Mouse (Mus musculus): Measurements from ENCODE around the gene Zfp110. TPM values are rescaled to one million over a fixed set of nuclear protein-coding genes. Genes with fewer than 3 reads are reported as not detected.

Gene Zfp110
- total RNA-seq, 2 experiments from 2014 or later: 13.0 to 13.4 TPM

DNA sequence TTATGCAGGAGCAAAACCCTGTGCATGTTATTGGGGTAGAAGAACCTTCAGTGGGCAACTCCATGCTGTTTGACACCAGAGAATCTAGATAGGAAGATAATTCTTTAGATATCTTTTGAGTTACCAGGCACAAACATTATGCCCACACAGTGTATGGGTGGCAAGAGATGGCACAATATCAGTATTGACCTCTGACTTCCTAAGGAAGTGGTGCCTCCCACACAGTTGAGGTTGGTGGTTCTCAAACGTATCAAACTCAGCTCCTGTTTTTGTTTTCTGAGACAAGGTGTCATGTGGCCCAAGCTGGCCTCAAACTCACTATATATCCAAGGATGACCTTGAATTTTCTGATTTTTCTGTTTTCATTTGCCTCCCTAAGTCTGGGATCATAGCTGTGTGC is 56.8 kb downstream of the Zfp110 start:
- no peak for DNase-seq (ENCODE audit: extremely low spot score in 1 of 2, low spot score in 1 of 2)

DNA sequence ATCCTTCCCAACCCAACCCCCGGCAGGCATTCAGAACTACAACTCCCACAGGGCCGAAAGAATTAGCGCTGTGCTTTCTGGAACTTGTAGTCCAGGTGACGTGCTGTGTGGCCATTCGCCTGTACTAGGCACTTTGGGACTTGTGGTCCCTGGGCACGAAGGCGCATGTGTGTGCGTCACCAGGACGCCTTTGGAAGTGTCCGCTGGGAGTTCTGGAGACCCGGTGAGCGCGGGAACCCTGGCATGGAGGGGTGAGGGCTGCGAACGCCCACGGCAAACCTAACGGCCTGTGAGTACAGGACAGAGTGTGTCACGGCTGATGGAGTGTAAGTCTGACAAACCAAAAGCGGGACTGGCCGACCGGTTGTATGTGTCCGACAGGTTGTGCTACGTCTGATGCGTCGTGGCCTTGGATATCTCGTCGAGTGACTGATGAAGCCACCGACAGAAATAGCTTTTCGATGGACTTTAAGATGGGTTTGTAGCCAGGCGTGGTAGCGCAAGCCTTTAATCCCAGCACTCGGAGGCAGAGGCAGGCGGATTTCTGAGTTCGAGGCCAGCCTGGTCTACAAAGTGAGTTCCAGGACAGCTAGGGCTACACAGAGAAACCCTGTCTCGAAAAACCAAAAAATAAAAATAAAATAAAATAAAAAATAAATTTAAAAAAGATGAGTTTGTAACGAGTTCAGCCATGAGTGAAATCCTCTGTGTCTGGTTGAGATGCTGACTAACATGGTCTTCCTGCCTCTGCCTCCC is 63.3 kb downstream of the Zfp110 start, which contains the start of gene Zscan22:
Gene Zscan22 (plus strand): TSS at position 161 of the 756 bp plus-strand sequence.
- DNase-seq (ENCODE audit: extremely low spot score in 1 of 2, low spot score in 1 of 2): peak; percentile 82 to 83

Other genes starting within 250 kb of the Zfp110 start
- gene Vmn2r53, start 226.0 kb upstream of the Zfp110 start, total RNA-seq (2021): under 1 TPM; 0.02 to 0.05 TPM
- gene Vmn2r54, start 194.4 kb upstream of the Zfp110 start, total RNA-seq (2021): not detected
- not detected for gene Vmn2r55, start 149.8 kb upstream of the Zfp110 start, total RNA-seq (2021)
- not detected for gene Vmn2r56, start 99.8 kb upstream of the Zfp110 start, total RNA-seq (2021)
- 10 to 100 TPM; 17.9 to 18.9 TPM for gene Zscan18, start 31.1 kb upstream of the Zfp110 start, total RNA-seq (2021)
- gene Zfp329, start 15.9 kb upstream of the Zfp110 start, total RNA-seq (2021): 10 to 100 TPM; 22.0 to 26.4 TPM
- 1 to 10 TPM; 6.8 to 9.0 TPM for gene Zfp128, start 46.4 kb downstream of the Zfp110 start, total RNA-seq (2021)
- gene Zscan22, start 63.1 kb downstream of the Zfp110 start, total RNA-seq (2021): 10 to 100 TPM; 14.4 to 15.1 TPM
- 100 to 1,000 TPM; 379 to 453 TPM for gene Rps5, start 87.5 kb downstream of the Zfp110 start, total RNA-seq (2021)
- gene Rnf225, start 92.7 kb downstream of the Zfp110 start, total RNA-seq (2021): 1 to 10 TPM in 1 of 2 experiments, under 1 TPM in 1; 0.91 to 1.3 TPM
- gene Zfp324, start 131.1 kb downstream of the Zfp110 start, total RNA-seq (2021): 10 to 100 TPM; 10.2 to 12.1 TPM
- gene Zfp446, start 143.1 kb downstream of the Zfp110 start, total RNA-seq (2021): 1 to 10 TPM; 8.1 to 9.1 TPM
- gene Slc27a5, start 163.4 kb downstream of the Zfp110 start, total RNA-seq (2021): under 1 TPM; 0.22 to 0.47 TPM
- 100 to 1,000 TPM; 236 to 250 TPM for gene Trim28, start 164.4 kb downstream of the Zfp110 start, total RNA-seq (2021)
- gene Zbtb45, start 175.3 kb downstream of the Zfp110 start, total RNA-seq (2021): 10 to 100 TPM; 34.4 to 35.3 TPM
- gene Chmp2a, start 200.0 kb downstream of the Zfp110 start, total RNA-seq (2021): 100 to 1,000 TPM; 128 to 149 TPM
- 100 to 1,000 TPM; 197 to 209 TPM for gene Ube2m, start 203.5 kb downstream of the Zfp110 start, total RNA-seq (2021)
- gene Mzf1, start 220.0 kb downstream of the Zfp110 start, total RNA-seq (2021): 10 to 100 TPM; 12.8 to 18.0 TPM

All from layer of hippocampus, postnatal 25 days (tissue).